Mouse (Mus musculus) ES-CJ7 (cell line): ENCODE measurements around the gene Ush2a.
A peak's percentile ranks its signal among the peaks of the same experiment; 100 is the strongest.

Experiments used
- DNase-seq: peaks from one replicate; pipeline ENCODE4 v3.0.0; 2011; ENCODE audit warnings: low read depth, low spot score

The Ush2a gene

DNA sequence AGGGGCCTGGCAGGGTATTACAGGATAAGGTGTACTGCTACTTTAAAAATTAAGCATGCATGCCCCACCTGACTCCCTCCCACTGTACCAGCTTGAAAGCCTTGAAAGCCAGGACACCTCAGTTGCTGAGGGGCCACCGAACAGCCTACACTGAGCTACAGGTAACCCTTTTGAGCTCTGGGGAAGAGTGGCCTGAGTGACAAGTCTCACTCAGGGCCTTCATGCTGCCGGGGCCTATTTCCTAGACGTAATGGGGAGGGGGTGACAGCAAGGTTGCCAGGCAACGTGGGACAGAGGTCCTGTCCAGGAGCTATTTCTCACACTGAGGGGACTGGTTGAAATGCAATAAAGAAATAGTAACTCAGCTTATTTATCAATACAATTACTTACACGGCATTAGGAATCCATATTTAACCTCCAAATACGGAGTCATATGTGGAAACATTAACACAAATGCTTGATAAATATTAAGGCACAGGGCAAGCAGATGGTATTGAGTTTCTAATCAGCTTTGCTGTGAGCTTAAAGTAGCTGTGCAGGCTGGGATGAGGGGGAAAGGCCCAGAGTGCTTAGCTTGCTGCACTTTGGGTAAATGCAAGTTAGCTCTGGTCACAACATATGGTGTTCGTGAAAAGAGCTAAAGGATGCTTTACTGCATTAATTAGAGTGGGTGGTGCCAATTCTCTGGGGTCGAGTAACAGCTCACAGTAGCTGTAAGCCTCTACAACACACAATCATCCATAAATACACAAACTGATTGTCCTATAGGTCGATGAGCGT, at the start of gene Ush2a:
Gene Ush2a, plus strand, starts transcription at position 121 of the 780 bp plus-strand sequence.
- no peak for DNase-seq

DNA sequence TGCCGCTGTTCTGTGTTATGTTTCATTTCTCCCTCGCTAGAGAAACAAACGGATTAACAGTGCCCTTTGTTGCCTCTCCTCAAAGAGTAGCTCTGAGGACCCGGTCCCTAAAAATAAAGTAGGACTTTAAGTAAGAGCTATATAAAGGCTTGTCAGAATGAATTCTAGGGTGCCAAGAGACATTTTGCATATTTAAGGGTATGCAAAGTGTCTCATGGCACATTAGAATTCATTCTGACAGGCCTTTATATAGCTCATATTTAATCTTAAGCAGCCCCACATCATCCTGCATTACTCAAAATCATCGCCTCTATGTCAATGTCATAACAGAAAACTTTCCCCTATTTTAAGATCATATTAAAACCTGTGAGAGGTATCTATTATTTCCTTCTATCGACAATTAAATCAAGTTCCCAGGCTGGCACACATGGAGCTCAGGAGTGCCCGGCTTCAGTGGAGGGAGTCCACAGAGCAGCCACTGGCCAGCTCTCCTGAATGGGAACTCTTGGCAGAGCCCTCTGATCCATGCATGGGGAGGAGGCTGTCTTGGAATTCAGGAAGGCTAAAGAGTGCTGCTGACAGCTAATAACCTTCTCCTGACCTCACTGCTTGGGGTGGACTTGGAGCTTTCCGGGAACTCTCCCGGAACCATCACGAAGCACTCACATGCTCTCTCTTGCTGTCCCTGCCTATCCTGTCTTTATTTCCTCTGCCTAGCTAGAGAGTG, 46.8 kb upstream of the Ush2a start:
- no peak for DNase-seq

DNA sequence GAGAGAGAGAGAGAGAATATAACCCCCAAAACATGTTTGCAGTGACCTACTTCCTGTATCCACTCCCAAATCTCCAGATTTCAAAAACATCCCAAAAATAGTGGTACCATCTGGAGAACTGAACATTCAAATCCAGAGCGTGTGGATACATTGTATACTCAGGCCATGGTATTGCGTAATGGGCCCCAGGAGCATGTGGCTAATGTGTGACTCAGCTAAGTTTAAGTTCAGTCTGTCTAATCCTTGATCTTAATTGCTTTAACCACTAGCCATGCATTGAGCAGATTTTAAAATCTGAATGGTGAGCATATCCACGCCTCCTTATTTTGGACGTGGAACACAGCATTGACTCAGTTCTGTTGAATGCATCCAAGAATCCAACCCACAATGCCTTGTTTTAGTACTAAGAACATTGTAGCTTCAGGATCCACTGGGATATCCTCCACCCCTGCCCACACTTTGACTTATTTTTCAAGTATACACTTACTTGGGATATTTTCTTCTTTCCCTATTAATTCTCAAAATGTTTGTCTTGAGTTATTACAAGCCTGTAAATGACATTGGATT, 40.5 kb upstream of the Ush2a start:
- DNase-seq = no peak

DNA sequence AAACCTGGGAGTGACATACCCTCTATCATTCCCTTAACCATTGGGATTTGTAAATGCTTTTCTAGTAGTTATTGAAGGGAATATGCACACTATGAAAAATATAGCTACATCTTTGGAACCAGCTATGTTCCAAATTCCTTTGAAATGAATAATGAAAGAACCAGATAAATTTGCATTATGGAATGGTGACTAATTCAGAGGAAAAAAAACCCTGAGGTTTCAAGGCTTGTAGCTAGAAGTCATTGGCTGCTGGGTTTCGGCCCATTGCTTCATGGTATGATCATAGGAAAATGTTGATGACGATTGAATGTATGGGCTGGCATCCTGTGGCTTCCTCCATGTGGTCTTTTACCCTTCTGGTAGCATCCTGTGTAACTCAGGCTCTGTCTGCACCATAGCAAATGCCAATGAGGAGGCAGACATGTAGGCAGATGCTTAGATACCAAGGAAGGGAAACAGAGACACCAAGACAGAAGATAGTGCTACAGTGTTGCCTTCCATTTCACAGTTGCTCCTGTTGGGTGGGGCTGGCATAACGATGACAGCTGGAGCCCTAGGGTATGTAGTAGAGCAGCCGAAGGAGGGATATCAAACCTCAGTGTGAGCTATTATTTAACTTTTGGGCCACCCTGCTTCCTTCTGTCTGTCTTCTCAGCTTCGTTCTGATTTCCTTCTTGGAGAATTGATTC, 28.6 kb upstream of the Ush2a start:
- DNase-seq = no peak

DNA sequence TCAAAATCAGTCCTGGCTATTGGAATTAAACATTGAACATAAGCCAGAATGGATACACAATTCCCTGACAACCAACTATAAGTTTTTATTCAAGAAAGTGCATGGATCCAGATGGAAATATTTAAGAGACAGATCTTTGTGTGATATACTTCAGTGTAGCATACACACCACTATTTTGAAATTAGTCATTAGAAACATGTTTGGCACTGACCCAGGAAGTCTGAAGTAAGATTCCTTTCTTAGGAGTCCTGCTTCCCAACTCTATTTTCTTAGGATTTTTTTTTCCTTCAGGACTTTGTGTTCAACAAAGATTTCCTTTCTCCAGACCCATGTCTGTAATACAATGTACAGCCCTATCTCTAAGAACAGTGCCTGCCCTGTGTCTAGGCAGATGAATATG, 23.2 kb upstream of the Ush2a start:
- DNase-seq = no peak

DNA sequence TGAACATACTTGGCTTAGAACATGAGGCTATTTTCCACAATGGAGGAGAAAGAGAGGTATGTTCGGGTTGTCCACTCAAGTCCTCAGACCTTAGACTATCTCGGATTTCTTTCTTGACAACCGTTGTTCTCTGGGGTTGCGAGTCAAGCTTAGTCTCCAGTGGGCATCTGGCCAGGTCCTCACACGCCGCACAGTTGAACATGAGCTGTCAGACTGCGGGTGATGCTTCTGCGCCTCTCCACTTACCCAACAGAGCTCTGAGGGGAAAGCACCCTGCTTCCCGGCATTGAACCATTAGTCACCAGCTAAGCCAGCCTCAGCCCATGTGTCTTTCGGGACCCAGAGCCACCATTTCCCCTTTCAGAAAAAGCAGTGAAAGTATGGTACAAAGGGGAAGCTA, 20.1 kb upstream of the Ush2a start:
- DNase-seq = no peak

DNA sequence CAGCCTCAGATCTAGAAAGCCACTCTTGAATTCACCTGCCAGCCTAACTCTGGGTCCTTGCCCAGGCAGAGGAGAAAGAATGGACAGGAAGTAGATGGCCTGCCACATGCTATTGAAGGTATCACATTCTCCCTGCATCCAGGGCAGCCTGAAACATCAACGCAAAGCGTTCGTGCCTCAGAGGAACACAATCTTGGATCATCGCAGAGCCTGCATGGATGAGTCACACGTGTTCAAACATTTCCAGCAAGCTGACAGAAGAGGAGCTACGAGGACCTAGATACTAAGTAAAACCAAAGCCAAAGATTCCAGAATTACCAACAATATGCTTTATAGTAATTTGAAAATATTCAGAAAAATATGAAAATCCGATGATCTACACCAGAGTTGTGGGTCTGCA, 4.3 kb upstream of the Ush2a start:
- DNase-seq = no peak

DNA sequence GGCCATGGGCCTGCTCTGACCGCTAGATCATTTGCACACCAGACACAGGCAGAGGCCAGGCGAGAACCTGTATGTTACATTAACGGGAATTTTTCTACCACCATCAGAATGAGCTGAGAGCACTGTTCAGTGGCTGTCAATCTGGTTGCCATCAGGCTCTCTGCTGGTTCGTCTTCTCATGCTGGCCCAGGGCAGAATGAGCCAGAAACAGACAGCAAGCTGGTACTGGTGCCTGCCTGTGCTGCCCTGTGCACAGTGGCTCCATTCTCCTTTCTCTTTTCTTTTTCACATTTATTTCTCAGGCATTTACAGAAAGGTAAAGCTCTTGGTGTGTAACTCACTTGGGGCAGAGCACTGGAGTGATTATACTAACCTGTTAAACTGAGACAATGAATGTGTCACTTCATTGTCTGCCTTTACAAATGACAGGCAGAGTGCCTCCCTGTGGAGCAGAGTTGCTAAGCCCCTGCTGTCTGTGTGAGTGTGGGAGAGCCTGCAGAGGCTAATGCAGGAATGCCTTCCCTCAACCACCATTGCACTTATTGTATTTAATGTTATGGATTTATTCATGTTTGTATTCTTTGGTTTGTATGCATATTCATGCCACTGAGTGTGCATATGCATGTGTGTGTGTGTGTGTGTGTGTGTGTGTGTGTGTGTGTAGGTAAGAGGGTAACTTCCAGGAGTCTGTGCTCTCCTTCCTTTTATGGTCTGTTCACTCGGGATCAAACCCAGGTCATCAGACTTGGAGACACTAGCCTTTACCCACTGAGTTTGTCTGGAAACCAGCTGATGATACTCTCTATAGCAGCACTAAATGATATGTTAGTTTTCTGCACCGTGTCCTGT, 1.3 kb upstream of the Ush2a start:
- DNase-seq = no peak

DNA sequence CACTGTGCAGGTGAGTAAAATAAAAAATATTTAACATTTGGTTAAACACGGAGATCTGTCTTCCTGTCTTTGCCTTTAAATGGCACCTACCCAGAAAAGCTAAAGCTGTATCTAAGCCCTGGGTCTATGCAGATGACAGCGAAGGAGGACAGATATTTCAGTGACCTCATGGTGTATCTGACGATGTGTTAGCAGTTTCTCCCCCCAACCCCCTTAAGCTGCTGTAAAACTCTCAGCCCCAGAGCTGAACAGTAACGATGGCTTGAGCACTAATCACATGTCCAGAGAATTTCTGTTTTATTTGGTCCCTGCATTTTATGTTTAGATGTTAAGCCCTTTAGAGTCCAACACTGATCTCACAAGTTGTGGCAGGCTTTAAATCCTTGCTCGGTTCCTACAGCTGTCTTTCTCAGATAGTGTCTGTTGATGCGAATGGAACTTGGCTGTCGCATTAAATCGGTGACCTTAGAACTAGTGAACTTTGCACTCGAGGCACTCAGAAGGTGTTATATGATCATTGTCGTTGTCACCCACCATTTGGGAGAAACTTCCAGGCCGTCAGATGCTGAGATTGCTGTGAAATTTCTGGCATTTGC, 5.4 kb downstream of the Ush2a start:
- no peak for DNase-seq

DNA sequence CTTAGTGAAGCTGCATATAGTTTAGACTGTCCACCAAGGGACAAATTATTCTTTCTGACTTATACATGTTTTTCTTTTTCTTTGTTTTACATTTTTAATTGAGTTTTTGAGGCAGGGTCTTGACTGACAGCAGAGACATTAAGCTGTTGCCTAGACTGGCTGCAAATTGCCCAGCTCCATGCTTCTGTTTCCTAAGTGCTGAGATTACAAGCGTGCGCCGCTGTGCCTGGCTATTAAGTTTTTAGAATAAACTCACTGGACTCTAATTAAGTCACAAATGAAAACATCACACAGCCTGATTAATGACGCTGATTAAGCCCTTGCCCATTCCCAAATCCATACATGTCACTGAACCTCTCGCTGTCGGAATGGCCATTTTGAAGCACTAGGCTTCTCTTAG, 7.2 kb downstream of the Ush2a start:
- DNase-seq = no peak

DNA sequence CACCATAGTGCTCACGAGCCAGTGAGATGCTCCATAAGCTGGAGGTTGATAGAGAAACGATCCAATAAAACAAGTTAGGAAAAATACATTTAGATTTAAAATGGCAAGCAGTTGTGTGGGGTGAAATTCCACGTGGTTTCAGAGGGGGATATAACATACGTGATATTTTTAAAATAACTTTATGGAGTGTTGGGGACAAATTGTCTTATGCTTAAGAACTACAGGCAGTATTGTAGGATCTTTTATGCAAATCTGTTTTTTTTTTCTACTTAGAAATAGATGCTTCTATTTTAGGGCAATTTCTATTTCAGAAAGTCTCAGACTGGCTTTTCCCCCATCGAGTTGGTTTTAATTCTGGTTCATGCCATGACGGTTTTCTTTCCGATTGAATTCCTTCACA, 51.5 kb downstream of the Ush2a start:
- DNase-seq = no peak

DNA sequence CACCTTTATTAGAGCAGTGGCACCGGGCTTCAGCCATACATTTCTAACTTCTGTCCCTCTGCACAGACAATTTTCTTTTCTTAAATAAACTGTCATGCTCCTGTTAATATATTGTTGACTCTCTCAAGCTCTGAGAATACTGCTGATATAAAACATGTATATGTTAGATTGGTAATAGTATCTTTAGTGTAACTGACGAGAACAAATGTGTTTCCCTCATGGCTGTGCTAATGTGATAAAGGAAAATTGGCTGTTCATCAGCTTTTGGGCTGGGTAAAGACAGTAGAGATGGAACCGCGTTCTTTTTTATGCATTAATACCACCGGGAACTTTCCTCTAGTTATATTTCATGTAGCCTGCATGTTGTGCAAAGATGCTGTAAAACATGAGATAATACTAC, 54.8 kb downstream of the Ush2a start:
- no peak for DNase-seq

DNA sequence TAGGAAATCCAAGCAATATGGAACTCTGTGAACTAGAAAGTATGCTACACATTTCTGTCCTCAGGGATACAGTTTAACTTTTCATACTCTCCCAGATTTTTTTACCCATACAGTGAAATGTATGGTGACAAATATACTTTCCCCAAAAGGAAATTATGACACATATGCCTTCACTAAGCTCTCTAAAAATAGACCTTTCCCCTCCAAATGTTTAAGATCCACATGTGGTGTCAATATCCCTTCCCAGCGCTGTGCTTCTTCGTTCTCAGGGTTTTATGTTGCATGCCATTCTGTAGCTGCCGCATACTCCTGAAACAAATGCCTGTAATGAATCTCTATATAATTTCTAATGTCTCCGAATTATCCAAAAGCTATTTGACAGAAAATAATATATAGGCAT, 58.4 kb downstream of the Ush2a start:
- DNase-seq = no peak

DNA sequence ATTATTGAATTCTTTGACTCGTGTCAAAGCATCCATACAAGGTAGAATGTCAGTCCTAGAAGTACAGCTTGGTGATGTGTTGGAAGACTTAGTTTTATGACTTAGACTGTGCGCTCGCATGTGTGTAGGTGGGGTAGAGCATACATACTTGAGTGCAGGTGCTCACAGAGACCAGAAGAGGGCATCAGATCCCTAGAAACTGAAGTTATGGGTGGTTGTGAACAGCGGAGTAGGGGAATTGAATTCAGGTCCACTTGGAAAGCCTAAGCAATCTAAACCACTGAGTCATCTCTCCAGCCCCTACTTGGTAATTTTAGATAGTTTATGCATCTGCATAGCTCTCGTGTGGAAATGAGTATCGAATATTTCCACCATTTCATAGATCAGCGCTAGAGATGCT, 59.7 kb downstream of the Ush2a start:
- peak; percentile 61 for DNase-seq

DNA sequence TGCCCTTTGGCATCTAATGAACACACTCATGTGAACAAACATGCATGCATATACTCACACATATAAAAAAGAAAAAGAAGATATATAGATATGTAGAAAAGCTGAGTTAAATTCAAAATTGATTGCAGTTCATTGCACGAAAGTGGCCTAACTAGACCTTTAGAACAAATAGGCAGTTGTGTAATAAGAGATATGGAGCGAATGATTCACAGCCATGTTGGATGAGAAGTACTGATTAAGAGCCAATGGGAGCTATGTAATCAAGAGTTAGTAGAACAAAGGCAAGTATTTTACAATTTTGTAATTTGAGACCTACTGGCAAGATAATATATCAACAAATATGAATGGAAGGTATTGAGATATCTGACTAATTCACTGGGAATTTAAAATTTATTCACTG, 68.6 kb downstream of the Ush2a start:
- no peak for DNase-seq

DNA sequence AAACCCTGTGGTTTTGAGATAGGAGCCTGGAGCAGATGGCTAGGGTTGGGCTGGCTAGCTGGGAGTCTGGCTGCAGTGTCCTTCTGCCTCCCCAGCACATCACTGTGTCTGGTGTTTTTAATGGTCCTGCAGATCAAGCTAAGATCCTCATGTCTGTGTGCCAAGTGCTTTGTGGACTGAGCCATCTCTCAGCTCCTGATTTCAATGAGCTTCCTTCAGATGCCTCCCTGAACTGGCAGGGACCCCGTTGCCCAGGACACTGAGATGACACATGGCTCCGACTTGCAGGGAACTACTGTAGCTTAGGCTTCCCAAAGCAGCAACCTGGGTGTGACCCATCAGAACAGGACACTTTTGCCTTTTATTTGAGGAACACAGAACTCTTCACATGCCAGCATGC, 72.1 kb downstream of the Ush2a start:
- DNase-seq = no peak

DNA sequence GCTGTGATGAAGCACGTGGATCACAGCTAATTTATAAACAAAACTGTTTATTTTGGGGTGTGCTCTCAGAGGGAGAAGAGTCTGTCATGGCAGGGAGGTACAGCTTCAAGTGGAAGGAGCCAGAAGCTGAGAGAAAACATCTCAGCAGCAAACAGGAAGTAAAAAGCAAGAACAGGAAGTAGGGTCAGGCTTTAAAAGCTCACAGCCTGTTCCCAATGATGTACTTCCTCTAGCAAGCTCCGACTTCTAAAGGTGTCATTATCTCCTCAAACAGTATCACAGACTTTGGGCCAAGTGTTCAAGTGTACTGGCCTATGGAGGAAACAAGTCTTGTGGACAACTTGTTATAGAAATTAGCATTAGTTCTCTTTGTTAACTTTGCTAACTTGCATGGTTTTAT, 85.9 kb downstream of the Ush2a start:
- DNase-seq = no peak

DNA sequence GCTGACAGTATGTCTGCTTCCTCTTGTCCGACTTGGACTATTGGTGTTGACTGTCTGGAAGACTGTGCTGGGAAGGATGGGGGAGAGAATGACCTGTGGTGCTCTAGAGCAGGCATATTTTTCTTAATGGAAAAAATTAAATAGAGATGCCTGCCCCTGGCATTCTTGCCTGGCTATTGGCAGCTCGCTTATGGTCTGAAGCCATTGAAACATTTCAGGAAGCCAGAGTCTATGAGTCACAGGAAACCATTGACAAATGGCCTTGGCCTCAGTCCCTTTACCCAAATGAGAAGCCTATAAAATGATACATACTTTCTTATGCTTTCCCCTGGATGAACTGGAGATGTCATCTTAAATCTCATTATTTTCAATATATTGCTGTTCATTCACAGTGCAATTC, 92.9 kb downstream of the Ush2a start:
- DNase-seq = no peak

DNA sequence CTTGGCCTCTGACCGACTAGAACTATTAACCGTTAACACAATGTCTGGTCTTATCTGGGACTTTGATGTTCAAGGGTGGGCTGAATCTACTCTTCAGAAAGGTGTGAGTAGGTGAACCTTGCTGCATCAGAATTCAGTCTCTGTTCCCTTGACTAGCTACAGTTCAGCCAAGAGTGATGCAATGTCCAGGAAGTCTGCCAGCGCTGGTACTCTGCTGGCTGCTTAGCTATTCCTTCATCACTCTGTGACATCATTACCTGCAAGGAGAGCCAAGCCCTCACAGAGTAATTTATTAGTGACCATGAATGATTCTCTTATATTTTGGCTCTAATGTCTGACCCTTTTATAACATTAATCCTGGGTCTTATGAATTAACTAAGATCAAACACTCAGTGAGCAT, 101.7 kb downstream of the Ush2a start:
- no peak for DNase-seq

DNA sequence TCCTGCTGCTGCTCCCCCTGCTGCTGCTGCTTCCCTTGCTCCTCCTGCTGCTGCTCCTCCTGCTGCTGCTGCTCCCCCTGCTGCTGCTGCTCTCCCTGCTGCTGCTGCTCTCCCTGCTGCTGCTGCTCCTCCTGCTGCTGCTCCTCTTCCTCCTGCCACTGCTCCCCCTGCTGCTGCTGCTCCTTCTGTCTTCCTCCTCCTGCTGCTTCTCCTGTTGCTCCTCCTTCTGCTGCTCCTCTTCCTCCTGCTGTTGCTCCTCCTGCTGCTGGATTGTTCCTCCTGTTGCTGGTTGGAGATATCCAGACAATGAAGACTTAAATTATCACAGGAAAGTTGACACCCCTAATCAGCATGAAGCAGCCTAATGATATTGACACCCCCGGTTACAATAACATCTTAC, 123.4 kb downstream of the Ush2a start:
- no peak for DNase-seq

DNA sequence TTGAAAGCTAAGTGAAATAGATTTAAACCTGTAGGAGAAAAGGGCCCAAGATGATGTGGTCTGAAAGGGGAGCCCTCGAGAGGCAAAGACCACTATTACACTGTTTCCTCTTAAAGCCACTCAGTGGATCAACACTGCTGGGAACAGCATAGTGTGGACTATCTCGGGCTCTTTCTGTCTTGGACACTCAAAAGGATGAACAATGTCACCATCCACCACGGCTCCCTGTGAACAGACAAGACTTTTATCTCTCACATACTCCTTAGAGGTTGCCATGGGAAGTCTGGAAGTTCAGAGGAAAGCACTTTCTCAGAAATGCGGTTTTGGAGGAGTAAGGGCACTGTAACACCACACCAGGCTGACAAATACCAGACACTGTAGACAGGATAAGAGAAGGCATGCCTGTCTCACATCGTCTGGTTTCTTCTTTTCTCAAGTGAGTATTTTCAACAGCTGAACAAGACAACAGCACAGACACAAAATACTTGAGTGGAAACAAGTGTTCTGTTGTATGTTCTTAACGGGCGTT, 124.0 kb downstream of the Ush2a start:
- DNase-seq = no peak
